Mouse (Mus musculus) kidney, postnatal 4 days (tissue): Measurements from ENCODE around the gene Nkd2.

ENCODE experiments used
- DNase-seq, 2 experiments: peaks; one replicate each; pipeline ENCODE4 v3.0.0; 2021; ENCODE audit warnings: mixed read lengths in 2 of 2

Nkd2 gene

GRCm38 (mm10) chr13:73814181-73814580 is 33.2 kb downstream of the Nkd2 start:
- no peak for DNase-seq

GRCm38 (mm10) chr13:73812936-73813335 is 34.5 kb downstream of the Nkd2 start:
- DNase-seq = no peak

- no peak for DNase-seq
Measured at GRCm38 (mm10) chr13:73804914-73805313, 42.5 kb downstream of the Nkd2 start.

GRCm38 (mm10) chr13:73803450-73804178 is 43.8 kb downstream of the Nkd2 start:
- peak; percentile 24 to 48 for DNase-seq

GRCm38 (mm10) chr13:73799110-73799509 is 48.3 kb downstream of the Nkd2 start:
- DNase-seq = no peak

- no peak for DNase-seq
Measured at GRCm38 (mm10) chr13:73793171-73793570, 54.3 kb downstream of the Nkd2 start.

- no peak for DNase-seq
Measured at GRCm38 (mm10) chr13:73792176-73792575, 55.3 kb downstream of the Nkd2 start.

GRCm38 (mm10) chr13:73782486-73782885 is 64.9 kb downstream of the Nkd2 start:
- DNase-seq = no peak

- DNase-seq = no peak
Measured at GRCm38 (mm10) chr13:73777578-73777977, 69.9 kb downstream of the Nkd2 start.

- DNase-seq = no peak
Measured at GRCm38 (mm10) chr13:73775786-73776185, 71.6 kb downstream of the Nkd2 start.

GRCm38 (mm10) chr13:73773519-73774205 is 73.8 kb downstream of the Nkd2 start:
- peak; percentile 38 to 59 for DNase-seq

- DNase-seq = peak; percentile 37 to 63
Measured at GRCm38 (mm10) chr13:73772655-73773054, 74.8 kb downstream of the Nkd2 start.

GRCm38 (mm10) chr13:73771131-73771530 is 76.3 kb downstream of the Nkd2 start:
- DNase-seq = no peak

GRCm38 (mm10) chr13:73769916-73770682 is 77.3 kb downstream of the Nkd2 start:
- DNase-seq = peak; percentile 54 to 72
